Mouse (Mus musculus) colon, adult 2 months (tissue): ENCODE measurements around the gene Mup1. TPM values are rescaled to one million over a fixed set of nuclear protein-coding genes. Genes with fewer than 3 reads are reported as not detected.

Source experiments
- polyA plus RNA-seq: library from polyadenylated mRNA; depleted of rRNA; stranded (reverse); fragments of >200 nt; gene quantifications from 2 replicates; pipeline ENCODE4 v1.2.3, GENCODE M21; 2012; rRNA removed

The Mup1 gene
- not detected in 2 replicates for polyA plus RNA-seq

GRCm38 (mm10) chr4:60501860-60502259, at the start of gene Mup1:
TSS of gene Mup1 (minus strand) at chr4:60501960.

Other genes starting within 250 kb of the Mup1 start
- gene Mup9, start 80.0 kb downstream of the Mup1 start, polyA plus RNA-seq, result not detected in 2 replicates
- not detected in 2 replicates for gene Mup10, start 80.2 kb upstream of the Mup1 start, polyA plus RNA-seq
- gene Mup11, start 160.5 kb upstream of the Mup1 start, polyA plus RNA-seq, result not detected in 2 replicates
- not detected in 2 replicates for gene Mup12, start 239.4 kb upstream of the Mup1 start, polyA plus RNA-seq